Mouse (Mus musculus): Measurements from ENCODE around the gene Arnt.
"Not testable (repeated sequence)": the region's sequence is repeated elsewhere in the genome, so short reads cannot be mapped to it uniquely, and the experiment has no call there.

Arnt gene

DNA sequence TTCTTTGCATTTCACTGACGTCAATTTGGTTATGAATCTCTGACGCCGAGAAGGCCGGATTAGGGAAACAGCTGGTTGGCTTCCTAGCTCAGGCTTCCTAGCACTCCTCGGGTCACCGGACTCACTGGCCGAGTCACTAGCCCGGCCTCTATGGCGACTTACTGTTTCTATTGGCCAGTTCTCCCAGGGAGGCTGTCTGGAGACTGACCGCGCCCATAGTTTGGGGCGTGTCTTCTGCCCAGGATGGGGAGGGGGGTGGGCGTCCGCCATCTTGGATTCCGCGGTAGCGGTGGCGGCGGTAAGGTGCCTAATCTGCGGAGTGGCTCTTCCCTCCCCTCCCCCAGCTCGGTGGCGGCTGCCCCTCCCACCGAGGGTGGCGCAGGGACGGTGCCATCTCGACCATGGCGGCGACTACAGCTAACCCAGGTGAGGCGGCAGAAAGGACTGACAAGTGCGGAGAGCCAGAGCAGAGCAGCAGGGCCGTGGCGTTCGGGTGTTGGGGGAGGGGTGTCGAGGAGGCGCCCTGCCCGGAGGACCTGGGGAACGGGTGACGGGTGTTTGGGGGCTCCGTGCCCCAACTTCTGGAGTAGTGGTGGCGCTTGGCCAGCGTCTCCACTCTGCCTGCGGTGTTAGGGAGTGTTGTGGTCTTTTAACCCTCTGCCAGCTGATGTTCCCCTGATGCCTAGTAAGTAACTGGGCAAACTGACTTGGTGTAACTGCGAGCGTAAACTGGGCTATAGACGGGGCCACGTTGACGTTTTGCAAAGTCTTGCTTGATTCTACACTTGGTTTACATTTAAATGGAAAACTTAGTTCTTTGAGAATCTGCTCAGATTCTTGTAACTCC is at the start of gene Arnt:
Arnt (plus strand) TSS at position 253 of the 847 bp plus-strand sequence.
- ChIA-PET POLR2A (interaction anchor here (0.6 to 2.1 kb wide), 53 partner anchors 8 to 895 kb away, joined by 3 to 13 read pairs (median 4); partner anchors contain the start of genes Bola1 (in 1 of the 4), Cers2 (in 1 of the 4), Ensa (in 1 of the 4) and Golph3l (in 1 of the 4)), CTCF (interaction anchor here in 3 of 4 experiments (0.6 to 1.1 kb wide), 8 partner anchors 8 to 424 kb away, joined by 3 to 7 read pairs (median 4); partner anchors contain the start of gene Vps72 (in 1 of the 3))

DNA sequence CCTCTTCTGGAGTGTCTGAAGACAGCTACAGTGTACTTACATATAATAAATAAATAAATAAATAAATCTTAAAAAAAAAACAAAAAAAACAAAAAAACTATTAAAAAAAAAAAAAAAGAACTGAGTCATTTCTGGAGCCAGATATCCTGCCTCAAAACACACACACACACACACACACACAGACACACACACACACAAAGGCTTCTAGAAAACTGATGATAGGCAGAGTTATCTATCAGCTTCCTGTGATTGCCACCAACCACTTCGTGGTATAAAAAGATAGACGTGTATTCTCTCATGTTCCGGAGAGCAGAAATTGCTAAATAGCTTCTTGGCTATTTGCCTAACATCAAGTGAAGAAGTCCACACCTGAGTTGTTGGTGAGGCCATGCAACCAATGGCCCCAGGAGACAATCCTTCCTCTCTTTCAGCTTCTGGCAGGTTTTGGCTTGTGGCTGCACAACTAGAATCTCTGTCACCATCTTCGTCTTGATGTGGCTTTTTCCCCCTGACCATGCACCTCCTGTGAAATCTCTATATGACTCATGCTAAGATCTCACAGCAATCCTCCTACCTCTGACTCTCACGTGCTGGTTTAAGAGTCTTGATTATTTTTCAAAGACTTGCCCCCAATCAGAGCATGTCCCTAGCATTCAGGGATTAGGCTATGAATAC is 48.6 kb upstream of the Arnt start:
- CTCF ChIA-PET: no interaction called here
- POLR2A ChIA-PET: interaction anchor here in 3 of 4 experiments (0.5 to 1.5 kb wide), 8 partner anchors 16 to 502 kb away, joined by 3 to 5 read pairs (median 3); no protein-coding TSS in a partner anchor

DNA sequence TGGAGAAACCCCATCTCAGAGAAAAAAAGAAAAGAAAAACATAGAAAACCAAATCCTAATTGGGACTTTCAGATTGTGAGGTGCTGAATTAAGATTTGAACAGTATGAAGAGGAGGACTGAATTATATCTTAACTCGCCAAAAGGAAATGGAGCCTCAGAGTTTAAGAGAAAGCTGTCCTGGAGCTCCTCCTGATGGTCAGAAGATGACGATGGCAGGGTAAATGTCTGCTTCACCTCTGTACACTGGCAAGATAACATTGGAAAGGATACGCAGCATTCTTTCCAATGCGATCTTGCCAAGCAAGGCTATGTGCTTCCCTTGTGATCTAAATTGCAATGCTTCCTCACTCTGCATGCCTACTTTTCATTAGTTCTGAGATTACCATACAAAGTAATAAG is 39.8 kb upstream of the Arnt start:
- ChIA-PET CTCF (interaction anchor here in 2 of 4 experiments (1.0 kb wide), 3 partner anchors 45 to 84 kb away, joined by 3 to 4 read pairs (median 3); no protein-coding TSS in a partner anchor), POLR2A (interaction anchor here in 2 of 4 experiments (0.6 to 0.7 kb wide), 2 partner anchors 12 to 708 kb away, joined by 3 to 4 read pairs; no protein-coding TSS in a partner anchor)

DNA sequence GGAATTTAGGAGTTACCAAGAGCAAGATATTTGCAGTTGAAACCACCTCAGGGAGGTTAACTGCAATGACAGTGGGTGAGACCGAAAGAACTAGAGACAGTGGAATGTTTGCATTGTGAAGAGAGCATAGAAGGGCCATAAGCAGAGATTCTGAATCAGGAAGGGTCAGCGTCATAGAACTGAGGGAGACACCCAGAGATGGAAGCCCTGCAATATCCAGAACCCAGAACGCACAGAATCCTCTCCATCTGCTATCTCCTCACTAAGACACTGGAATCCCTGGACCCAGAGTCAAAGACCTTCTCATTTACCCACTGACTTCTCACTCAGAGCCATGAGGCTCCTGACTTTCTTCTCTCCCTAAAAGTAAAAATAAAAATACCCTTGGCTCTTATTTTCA is 31.4 kb upstream of the Arnt start, which contains the start of gene 4930558C23Rik:
4930558C23Rik (minus strand) TSS at position 101 of the 400 bp plus-strand sequence.
- ChIA-PET POLR2A (interaction anchor here in 2 of 4 experiments (0.7 to 1.1 kb wide), 2 partner anchors 8 to 23 kb away, joined by 3 to 4 read pairs; no protein-coding TSS in a partner anchor), CTCF (interaction anchor here in 2 of 4 experiments (0.6 to 1.5 kb wide), 3 partner anchors 53 to 92 kb away, joined by 4 to 6 read pairs (median 5); no protein-coding TSS in a partner anchor)

DNA sequence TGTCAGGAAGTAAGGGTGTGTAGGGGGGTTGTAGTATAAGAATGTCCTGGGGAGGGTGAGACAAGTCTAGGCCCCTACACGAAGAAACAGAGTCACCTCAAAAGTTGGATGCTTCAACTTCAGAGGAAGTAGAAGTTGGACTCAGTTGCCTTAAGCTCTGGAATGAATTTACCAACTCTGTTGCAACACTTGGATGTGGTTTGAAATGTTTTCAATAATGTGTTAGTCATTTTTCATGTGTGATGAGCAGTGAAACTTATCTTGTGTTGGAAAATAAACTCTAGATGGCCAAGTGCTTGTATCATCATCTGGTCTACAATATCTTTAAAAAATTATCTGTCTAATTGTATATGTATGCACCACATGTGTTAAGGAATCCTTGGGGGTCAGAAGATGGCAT is 26.5 kb upstream of the Arnt start:
- ChIA-PET CTCF (no interaction called here), POLR2A (no interaction called here)

DNA sequence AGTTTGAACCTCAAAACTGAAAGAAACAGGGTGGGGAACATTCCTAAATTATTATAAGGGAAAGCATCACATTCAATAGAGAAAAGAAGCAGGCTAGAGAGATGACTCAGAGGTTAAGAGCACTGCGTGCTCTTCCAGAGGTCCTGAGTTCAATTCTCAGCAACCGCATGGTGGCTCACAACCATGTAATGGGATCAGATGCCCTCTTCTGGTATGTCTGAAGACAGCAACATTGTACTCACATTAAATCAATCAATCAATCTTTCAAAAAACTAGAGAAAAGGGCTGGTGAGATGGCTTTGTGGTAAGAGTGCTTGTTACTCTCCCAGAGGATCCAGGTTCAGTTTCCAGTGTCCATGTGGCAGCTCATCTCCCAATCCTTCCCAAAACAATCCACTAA is 25.3 kb upstream of the Arnt start:
- POLR2A ChIA-PET: no interaction called here

DNA sequence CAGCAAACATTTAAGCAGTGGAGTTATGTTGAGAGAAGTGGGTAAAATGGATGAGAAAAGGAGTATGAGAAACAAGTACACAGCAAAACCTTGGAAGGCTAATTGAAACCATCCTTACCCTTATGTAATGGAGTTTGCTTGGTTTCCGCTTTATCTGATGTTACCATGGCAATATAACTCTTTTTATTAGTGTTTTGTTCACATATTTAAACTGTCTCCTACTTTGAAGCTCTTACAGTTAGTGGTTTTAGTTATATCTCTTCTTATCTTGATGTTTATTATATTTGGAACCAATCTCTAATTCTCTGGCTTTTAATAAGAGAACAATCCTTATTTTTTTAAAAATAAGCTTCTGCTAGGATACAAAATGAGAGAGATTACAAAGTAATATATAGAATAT is 21.9 kb upstream of the Arnt start:
- ChIA-PET CTCF (no interaction called here), POLR2A (no interaction called here)

More for the DNA sequence above, 25.3 kb upstream of the Arnt start:
- CTCF ChIA-PET: interaction anchor here in 3 of 4 experiments (0.6 to 1.5 kb wide), 5 partner anchors 41 to 261 kb away, joined by 3 to 7 read pairs (median 3); partner anchors contain the start of gene Prune1 (in 1 of the 3)

DNA sequence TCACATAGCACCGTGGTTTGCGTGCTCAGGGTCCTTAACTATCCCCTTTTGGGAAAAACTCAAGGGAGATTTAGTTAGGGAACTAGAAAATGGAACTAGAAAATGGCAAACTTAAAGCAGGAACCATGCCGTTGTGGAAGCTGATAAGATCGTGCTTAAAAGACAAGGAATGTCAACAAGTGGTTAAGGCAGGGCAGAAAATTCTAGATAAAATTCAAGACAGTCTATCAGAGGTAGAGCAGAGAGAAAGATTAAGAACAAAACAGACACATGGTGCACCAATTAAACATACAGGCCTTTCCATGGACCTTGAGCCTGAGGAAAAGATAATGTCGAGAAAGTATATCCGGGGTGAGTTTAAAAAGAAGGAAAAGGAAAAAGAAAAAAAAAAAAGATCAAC is 16.3 kb upstream of the Arnt start:
- POLR2A ChIA-PET: interaction anchor here in 1 of 4 experiments (2.7 kb wide), 1 partner anchor 16 kb away, joined by 8 read pairs; the partner anchor contains the start of gene Arnt
- CTCF ChIA-PET: no interaction called here

DNA sequence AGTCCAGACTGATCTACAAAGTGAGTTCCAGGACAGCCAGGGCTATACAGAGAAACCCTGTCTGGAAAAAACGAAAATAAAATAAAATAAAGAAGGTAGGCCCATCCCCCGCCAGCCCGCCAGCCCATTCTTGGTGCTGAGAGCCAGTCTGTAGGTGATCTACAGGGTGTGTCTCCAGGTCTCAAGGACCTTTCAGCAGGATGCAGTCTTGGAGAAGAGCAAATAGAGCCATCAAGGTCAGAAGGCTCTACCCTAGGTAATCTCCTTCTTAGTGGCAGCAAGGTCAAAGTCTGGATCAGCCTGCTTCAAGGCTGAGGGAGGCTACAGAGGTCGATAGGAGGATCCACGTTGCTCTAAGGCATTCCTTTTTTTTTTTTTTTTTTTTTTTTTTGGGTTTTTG is 7.7 kb upstream of the Arnt start:
- ChIA-PET CTCF (interaction anchor here in 1 of 4 experiments (1.2 kb wide), 1 partner anchor 77 kb away, joined by 3 read pairs; no protein-coding TSS in a partner anchor), POLR2A (interaction anchor here in 1 of 4 experiments (1.5 kb wide), 1 partner anchor 57 kb away, joined by 3 read pairs; no protein-coding TSS in a partner anchor)

DNA sequence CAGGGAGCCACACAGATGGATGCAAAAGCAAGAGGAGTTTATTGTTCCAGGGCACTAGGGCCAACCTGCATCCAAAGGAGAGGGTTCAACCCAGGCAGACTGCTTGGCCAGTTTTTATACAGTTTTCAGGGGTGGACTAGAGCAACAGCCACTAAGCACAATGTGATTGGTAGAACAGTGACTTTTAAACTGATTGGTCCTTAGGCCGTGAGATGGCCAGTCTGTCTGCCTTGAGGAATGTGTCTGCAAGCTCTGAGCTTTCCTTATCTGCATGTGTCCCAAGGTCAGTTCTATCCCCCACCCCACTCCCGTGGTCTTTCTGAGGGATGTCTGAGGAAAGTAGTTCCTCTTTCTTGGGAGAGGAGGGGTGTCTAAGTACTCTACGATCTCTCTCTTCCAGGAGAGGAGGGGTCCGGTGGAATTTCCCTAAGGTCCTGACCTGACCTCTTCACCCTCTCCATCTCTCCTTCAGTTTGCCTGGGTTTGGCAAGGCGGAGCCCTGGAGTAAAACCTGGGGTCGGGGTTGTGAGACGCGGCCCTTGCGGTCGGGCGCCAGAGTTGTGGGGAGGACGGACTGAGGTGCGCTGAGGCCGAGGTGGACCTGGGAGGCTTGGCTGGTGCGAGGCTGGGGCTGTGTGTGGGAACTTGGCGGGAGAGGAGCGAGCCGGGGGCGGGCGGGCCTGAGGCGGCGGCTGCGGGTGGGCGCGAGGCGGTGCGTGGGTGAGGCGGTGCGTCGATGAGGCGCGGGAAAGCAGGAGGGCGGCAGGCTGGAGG is 6.9 kb upstream of the Arnt start:
- ChIA-PET CTCF (interaction anchor here in 1 of 4 experiments (1.2 kb wide), 1 partner anchor 77 kb away, joined by 3 read pairs; no protein-coding TSS in a partner anchor), POLR2A (interaction anchor here in 2 of 4 experiments (0.6 kb wide), 3 partner anchors 111 to 851 kb away, joined by 3 to 7 read pairs (median 3); no protein-coding TSS in a partner anchor)

DNA sequence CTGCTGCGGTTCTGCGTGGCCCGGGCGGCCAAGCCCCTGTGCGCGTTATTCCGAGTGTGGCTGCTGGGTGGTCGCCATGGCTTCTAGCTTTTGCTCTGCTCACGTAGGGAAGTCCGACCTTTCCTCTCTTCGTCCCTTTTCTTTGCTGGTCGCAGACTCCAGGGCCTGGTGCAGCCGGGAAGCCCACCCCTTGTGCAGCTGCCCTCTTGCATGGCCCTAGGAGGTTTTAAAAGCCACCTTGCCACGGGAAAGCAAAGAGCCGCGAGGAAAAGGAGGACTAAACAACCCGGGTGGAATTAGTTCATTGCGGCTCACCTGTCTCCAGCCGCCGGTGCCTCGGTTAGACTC is 6.3 kb upstream of the Arnt start:
- ChIA-PET POLR2A (interaction anchor here in 1 of 4 experiments (0.6 kb wide), 1 partner anchor 394 kb away, joined by 3 read pairs; no protein-coding TSS in a partner anchor), CTCF (interaction anchor here in 1 of 4 experiments (1.2 kb wide), 1 partner anchor 78 kb away, joined by 3 read pairs; no protein-coding TSS in a partner anchor)

DNA sequence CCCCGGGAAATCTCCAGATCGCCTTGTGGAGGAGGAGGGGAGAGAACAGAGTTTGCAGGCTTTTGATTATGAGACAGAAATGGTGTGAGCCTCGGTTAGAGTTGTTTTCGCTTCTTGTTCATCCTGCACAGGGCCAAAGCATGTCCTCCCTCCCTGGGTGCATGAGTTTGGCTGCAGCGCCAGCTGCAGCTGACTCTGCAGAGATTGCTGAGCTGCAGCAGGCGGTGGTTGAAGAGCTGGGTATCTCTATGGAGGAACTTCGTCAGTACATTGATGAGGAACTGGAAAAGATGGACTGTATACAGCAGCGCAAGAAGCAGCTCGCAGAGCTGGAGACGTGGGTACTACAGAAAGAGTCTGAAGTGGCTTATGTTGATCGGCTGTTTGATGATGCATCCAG is 5.8 kb upstream of the Arnt start:
- CTCF ChIA-PET: not testable (repeated sequence)
- POLR2A ChIA-PET: interaction anchor here in 1 of 4 experiments (0.6 kb wide), 1 partner anchor 393 kb away, joined by 3 read pairs; no protein-coding TSS in a partner anchor

DNA sequence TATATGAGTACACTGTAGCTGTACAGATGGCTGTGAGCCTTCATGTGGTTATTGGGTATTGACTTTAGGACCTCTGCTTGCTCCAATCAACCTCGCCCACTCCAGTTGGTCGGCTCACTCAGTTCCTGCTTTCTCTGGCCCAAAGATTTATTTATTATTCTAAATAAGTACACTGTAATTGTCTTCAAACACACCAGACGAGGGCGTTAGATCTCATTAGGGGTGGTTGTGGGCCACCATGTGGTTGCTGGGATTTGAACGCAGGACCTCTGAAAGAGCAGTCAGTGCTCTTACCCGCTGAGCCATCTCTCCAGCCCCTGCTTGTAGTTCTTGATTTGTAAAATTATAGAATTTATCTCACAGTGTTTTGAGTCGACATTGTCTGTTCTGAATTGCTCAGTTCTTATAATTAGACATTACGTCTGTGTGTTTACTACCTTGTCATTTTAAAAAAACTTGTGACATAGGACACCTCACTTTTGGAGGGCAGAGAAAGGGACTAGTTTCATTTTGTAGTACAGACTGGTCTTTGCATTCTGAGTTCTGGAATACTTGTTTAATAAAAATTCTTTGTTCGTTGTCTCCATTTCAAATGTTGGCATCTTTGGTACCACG is 780 bp upstream of the Arnt start:
- ChIA-PET POLR2A (interaction anchor here (0.6 to 2.1 kb wide), 50 partner anchors 9 to 896 kb away, joined by 3 to 13 read pairs (median 4); partner anchors contain the start of genes Bola1 (in 1 of the 4), Cers2 (in 1 of the 4), Ensa (in 1 of the 4) and Golph3l (in 1 of the 4)), CTCF (interaction anchor here (0.6 to 1.1 kb wide), 8 partner anchors 9 to 322 kb away, joined by 3 to 7 read pairs (median 4); partner anchors contain the start of gene Vps72 (in 1 of the 4))

DNA sequence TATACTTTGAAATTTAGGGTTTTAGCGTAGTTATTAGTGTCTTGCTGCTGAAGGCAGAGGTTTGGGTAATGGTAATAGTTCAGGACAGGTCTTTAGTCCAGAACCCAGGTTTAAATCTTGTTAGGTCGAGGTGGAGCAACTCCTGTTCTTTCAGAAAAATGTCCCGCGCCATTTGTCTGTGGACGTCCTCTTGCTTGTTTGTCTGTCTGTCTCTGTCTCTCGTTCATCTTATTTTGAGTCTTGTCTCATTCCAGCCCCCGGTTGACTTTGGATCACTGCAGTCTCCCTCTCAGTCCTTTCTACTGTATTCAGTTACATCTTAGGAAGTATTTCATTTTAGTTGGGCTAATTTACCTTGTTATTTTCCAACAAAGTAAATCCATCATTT is 789 bp downstream of the Arnt start:
- CTCF ChIA-PET: no interaction called here
- POLR2A ChIA-PET: interaction anchor here in 3 of 4 experiments (0.9 to 1.7 kb wide), 13 partner anchors 9 to 239 kb away, joined by 3 to 11 read pairs (median 5); partner anchors contain the start of gene Cers2 (in 1 of the 3)

DNA sequence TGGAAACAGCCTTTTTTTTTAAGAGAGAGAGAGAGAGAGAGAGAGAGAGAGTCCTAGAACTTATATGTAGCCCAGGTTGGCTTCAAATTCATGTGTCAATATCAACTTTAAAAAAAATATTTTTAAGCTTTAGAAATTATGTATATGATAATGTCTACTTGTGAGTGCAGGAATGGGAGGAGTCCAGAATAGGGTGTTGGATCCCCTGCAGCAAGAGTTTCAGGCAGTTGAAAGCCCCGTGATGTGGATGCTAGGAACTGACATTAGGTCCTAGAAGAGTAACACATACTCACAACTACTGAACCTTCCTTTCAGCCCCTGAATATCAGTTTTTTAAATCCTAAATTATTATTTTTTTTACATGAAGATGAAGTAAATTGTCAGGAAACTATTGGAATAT is 1.4 kb downstream of the Arnt start:
- CTCF ChIA-PET: no interaction called here
- POLR2A ChIA-PET: interaction anchor here in 1 of 4 experiments (0.7 to 1.8 kb wide), 5 partner anchors 10 to 394 kb away, joined by 3 to 4 read pairs (median 3); no protein-coding TSS in a partner anchor

DNA sequence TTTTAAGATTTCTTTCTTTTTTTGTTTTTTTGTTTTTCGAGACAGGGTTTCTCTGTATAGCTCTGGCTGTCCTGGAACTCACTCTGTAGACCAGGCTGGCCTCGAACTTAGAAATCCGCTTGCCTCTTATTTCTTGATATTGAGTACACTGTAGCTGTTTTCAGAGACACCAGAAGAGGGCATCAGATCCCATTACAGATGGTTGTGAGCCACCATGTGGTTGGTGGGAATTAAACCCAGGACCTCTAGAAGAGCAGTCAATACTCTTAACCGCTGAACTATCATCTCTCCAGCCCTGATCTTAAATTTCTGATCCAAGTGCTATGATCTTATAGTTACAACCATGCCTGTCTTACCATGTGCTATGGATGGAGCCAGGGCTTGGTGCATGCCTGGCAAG is 4.4 kb downstream of the Arnt start:
- CTCF ChIA-PET: interaction anchor here in 2 of 4 experiments (0.8 to 1.1 kb wide), 3 partner anchors 12 to 128 kb away, joined by 3 to 4 read pairs (median 4); no protein-coding TSS in a partner anchor
- POLR2A ChIA-PET: interaction anchor here in 2 of 4 experiments (0.7 to 1.4 kb wide), 5 partner anchors 9 to 697 kb away, joined by 3 to 4 read pairs (median 3); no protein-coding TSS in a partner anchor

DNA sequence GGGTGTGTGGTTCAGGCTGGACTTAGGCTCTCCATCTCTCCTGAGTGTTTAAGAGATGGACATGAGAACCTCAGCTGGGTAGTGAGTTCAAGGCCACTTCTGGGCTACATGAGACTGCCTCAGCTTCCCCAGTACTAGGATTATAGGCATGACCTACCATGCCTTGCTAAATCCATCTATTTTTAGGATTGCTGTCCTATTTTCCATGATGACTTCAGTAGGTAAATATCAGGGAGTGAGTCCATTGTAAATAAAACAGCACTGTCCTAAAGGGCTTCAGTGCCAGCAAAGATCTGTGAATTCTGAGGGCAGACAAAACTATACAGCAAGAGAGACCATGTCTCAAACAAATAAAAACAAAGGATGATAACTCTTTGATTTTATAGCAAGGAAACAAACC is 5.5 kb downstream of the Arnt start:
- ChIA-PET POLR2A (no interaction called here), CTCF (interaction anchor here in 1 of 4 experiments (0.5 kb wide), 1 partner anchor 418 kb away, joined by 3 read pairs; no protein-coding TSS in a partner anchor)
